Mouse (Mus musculus): ENCODE results near the gene Emcn. TPM values are rescaled to one million over a fixed set of nuclear protein-coding genes. Genes with fewer than 3 reads are reported as not detected.

Emcn gene
- polyA plus RNA-seq, 1 experiment from 2014 or later, result 2.8 TPM

DNA sequence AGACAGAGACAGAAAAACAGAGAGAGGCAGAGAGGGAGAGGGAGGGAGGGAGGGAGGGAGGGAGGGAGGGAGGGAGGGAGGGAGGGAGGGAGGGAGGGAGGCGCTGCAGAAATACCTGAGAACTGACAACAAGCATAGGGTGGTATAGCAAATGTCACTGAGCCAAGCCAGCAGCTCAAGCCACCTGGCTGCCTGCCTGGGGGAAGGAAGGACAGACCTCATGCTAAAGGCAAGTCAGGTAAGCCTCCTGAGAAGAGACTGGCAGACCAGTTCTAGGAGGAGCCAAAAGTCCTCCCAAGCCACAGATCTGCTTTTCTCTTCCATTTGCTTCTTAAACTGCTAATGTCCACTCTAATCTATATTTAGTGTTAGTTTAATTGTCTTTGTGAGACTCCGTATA lies 22.5 kb upstream of the Emcn start:
- no peak overlapping the region for H3K9ac ChIP-seq (ENCODE audit: low read depth, low read length)
- no peaks in the 10 kb centered on the region for H3K36me3 ChIP-seq (ENCODE audit: control insufficient read depth, insufficient read depth)
- no peak for ATAC-seq (ENCODE audit: low read depth)
- H3K4me1 ChIP-seq (ENCODE audit: control insufficient read depth, low read depth, low read length), result no peaks in the 10 kb centered on the region
- no peak overlapping the region for H3K4me2 ChIP-seq (ENCODE audit: low read depth, low read length)
- H3K27me3 ChIP-seq (ENCODE audit: control insufficient read depth, insufficient read depth, low read depth, low read length), result no peaks in the 10 kb centered on the region
- H3K4me3 ChIP-seq (ENCODE audit: low read depth, low read length), result no peak overlapping the region
- H3K27ac ChIP-seq (ENCODE audit: low read length), result no peak overlapping the region
- 58% methylated on average over 2 of the region's 2 CpGs for WGBS (ENCODE audit: insufficient replicate concordance)
- H3K9me3 ChIP-seq (replicated peaks; ENCODE audit: control insufficient read depth, low read length), result no peaks in the 10 kb centered on the region

DNA sequence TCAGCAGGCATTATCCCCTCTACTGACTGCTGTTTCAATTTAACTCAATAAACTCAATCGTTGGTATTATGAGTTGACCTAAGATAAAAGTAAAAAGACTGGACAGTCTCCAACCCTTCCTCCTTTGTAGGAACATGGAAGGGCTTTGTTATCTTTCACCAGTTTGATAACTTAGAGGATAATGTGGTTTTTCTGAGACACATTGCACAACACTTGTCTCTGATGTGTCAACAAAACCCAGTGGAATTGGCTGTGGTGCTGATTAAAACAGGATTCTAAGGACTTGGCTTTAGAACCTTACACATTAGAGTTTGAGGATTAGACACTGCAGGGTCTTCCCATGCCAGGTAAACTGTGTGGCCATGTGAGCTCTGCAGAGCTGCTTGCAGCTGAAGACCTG lies 20.9 kb upstream of the Emcn start:
- 30% methylated on average over 1 of the region's 1 CpGs for WGBS (ENCODE audit: insufficient replicate concordance)
- Histone ChIP-seq H3K4me3 (ENCODE audit: low read depth, low read length) (no peak overlapping the region), H3K36me3 (ENCODE audit: control insufficient read depth, insufficient read depth) (no peaks in the 10 kb centered on the region), H3K9me3 (replicated peaks; ENCODE audit: control insufficient read depth, low read length) (no peaks in the 10 kb centered on the region), H3K9ac (ENCODE audit: low read depth, low read length) (no peak overlapping the region), H3K27ac (ENCODE audit: low read length) (no peak overlapping the region), H3K4me2 (ENCODE audit: low read depth, low read length) (no peak overlapping the region), H3K27me3 (ENCODE audit: control insufficient read depth, insufficient read depth, low read depth, low read length) (no peaks in the 10 kb centered on the region), H3K4me1 (ENCODE audit: control insufficient read depth, low read depth, low read length) (no peaks in the 10 kb centered on the region)
- no peak for ATAC-seq (ENCODE audit: low read depth)

DNA sequence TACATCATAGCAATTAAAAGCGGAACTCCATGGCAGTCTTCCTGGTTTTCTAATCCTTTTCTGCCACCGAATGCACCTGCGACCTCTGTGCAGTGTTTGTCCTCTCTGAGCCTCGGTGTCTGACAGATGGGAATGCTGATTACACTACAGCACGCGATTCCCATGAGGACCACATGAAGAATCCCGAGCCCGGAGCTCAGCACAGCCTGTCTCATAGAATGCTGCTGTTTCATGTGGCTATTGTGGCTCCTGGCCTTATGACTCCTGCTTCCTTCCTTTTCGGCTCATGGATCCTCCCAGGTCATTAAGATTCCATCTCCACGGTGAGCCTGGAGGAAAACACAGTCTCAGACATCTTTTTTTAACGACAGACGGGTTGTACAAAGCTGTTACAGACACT lies 18.6 kb upstream of the Emcn start:
- ATAC-seq (ENCODE audit: low read depth), result no peak
- no peak overlapping the region for H3K4me2 ChIP-seq (ENCODE audit: low read depth, low read length)
- no peak overlapping the region for H3K9ac ChIP-seq (ENCODE audit: low read depth, low read length)
- no peaks in the 10 kb centered on the region for H3K27me3 ChIP-seq (ENCODE audit: control insufficient read depth, insufficient read depth, low read depth, low read length)
- H3K36me3 ChIP-seq (ENCODE audit: control insufficient read depth, insufficient read depth), result no peaks in the 10 kb centered on the region
- H3K4me1 ChIP-seq (ENCODE audit: control insufficient read depth, low read depth, low read length), result no peaks in the 10 kb centered on the region
- WGBS (ENCODE audit: insufficient replicate concordance), result 35% methylated on average over 12 of the region's 12 CpGs
- no peak overlapping the region for H3K4me3 ChIP-seq (ENCODE audit: low read depth, low read length)
- no peak overlapping the region for H3K27ac ChIP-seq (ENCODE audit: low read length)
- no peaks in the 10 kb centered on the region for H3K9me3 ChIP-seq (replicated peaks; ENCODE audit: control insufficient read depth, low read length)

DNA sequence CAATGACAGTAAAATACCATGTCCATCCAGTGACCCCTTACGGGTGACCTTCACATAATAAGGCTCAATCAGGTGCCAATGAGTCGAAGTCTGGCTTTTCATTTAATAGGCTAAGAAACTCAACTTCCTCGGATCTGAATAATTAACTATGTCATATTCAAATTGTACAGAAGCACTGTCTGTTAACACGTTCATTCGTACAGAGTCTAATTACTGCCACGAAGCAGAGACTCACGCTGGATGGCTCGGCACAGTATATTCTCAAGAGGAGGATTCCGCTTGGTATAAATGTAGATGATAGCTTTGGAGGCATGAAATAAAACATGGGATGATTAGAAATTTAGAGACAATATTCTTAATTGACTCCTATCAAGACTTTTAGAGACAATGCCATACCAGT lies 11.0 kb upstream of the Emcn start:
- Histone ChIP-seq H3K27ac (ENCODE audit: low read length) (no peak overlapping the region), H3K9ac (ENCODE audit: low read depth, low read length) (no peak overlapping the region), H3K36me3 (ENCODE audit: control insufficient read depth, insufficient read depth) (no peaks in the 10 kb centered on the region), H3K4me2 (ENCODE audit: low read depth, low read length) (no peak overlapping the region), H3K27me3 (ENCODE audit: control insufficient read depth, insufficient read depth, low read depth, low read length) (no peaks in the 10 kb centered on the region), H3K4me1 (ENCODE audit: control insufficient read depth, low read depth, low read length) (no peaks in the 10 kb centered on the region), H3K4me3 (ENCODE audit: low read depth, low read length) (no peak overlapping the region), H3K9me3 (replicated peaks; ENCODE audit: control insufficient read depth, low read length) (no peaks in the 10 kb centered on the region)
- 67% methylated on average over 9 of the region's 9 CpGs for WGBS (ENCODE audit: insufficient replicate concordance)
- no peak for ATAC-seq (ENCODE audit: low read depth)

DNA sequence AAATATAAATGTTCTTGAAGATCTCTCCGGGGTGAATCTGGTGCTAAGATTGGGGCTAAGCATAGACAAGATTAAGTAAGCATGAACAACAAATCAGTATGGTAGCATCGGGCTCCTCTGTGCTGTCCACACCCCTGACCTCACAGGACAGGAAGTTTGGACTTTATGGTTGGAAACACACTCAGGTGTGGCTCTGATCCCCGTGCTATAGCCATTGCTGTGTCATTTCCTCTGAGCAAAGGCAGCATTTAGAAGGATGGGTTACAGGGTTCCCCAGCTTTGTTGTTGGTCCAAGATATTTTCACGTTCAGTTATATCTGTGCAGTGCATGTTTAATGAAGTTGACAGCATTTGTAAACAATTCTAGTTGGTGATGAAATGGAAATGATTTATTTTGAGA lies 9.9 kb upstream of the Emcn start:
- no peak for ATAC-seq (ENCODE audit: low read depth)
- H3K27ac ChIP-seq (ENCODE audit: low read length), result no peak overlapping the region
- no peak overlapping the region for H3K9ac ChIP-seq (ENCODE audit: low read depth, low read length)
- no peaks in the 10 kb centered on the region for H3K4me1 ChIP-seq (ENCODE audit: control insufficient read depth, low read depth, low read length)
- no peak overlapping the region for H3K4me3 ChIP-seq (ENCODE audit: low read depth, low read length)
- H3K27me3 ChIP-seq (ENCODE audit: control insufficient read depth, insufficient read depth, low read depth, low read length), result no peaks in the 10 kb centered on the region
- H3K9me3 ChIP-seq (replicated peaks; ENCODE audit: control insufficient read depth, low read length), result no peaks in the 10 kb centered on the region
- H3K4me2 ChIP-seq (ENCODE audit: low read depth, low read length), result no peak overlapping the region
- no peaks in the 10 kb centered on the region for H3K36me3 ChIP-seq (ENCODE audit: control insufficient read depth, insufficient read depth)
- 38% methylated on average over 4 of the region's 4 CpGs for WGBS (ENCODE audit: insufficient replicate concordance)

DNA sequence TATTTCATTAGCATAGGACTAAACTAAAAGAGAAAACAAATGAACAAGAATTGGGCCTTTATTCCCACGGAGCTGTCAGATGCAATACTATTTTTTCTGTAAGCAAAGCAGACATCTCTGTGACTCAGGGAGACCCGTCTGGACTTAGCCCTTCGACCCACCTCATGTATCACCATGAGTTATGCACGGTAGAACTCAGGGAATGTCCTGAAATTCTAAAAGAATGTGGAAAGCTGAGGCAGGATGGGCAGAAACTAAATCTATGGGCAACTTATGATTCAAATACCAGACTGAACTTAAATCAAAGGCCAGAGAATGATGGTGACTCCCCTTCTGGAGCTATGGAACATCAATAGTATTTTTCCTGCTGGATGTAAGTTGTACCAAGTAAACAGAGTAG lies 8.3 kb upstream of the Emcn start:
- no peak overlapping the region for H3K27ac ChIP-seq (ENCODE audit: low read length)
- H3K4me3 ChIP-seq (ENCODE audit: low read depth, low read length), result no peak overlapping the region
- H3K36me3 ChIP-seq (ENCODE audit: control insufficient read depth, insufficient read depth), result no peaks in the 10 kb centered on the region
- no peak for ATAC-seq (ENCODE audit: low read depth)
- H3K4me1 ChIP-seq (ENCODE audit: control insufficient read depth, low read depth, low read length), result no peaks in the 10 kb centered on the region
- H3K27me3 ChIP-seq (ENCODE audit: control insufficient read depth, insufficient read depth, low read depth, low read length), result no peaks in the 10 kb centered on the region
- WGBS (ENCODE audit: insufficient replicate concordance), result 42% methylated on average over 4 of the region's 4 CpGs
- H3K4me2 ChIP-seq (ENCODE audit: low read depth, low read length), result no peak overlapping the region
- H3K9me3 ChIP-seq (replicated peaks; ENCODE audit: control insufficient read depth, low read length), result no peaks in the 10 kb centered on the region
- H3K9ac ChIP-seq (ENCODE audit: low read depth, low read length), result no peak overlapping the region

DNA sequence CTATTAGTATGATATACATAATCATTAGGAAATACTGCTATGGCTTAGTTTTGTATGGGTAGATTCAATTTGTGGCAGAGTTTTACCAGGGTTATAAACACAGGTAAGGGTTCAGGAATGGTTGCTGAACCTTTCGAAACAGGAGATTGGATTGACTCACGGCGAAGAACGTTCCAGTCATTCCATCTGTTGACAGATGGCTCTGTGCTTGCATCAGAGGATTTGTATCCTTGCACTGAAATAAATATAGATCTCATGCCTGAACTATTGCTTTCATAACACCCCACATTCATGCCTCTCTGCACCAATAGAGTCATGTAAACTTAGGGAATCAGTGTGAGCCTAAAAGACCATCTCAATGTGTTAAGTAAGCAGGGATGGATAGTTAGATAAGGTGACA lies 4.9 kb upstream of the Emcn start:
- Histone ChIP-seq H3K27me3 (ENCODE audit: control insufficient read depth, insufficient read depth, low read depth, low read length) (no peaks in the 10 kb centered on the region), H3K4me3 (ENCODE audit: low read depth, low read length) (no peak overlapping the region), H3K36me3 (ENCODE audit: control insufficient read depth, insufficient read depth) (no peaks in the 10 kb centered on the region), H3K27ac (ENCODE audit: low read length) (no peak overlapping the region), H3K4me2 (ENCODE audit: low read depth, low read length) (no peak overlapping the region), H3K4me1 (ENCODE audit: control insufficient read depth, low read depth, low read length) (no peaks in the 10 kb centered on the region), H3K9ac (ENCODE audit: low read depth, low read length) (no peak overlapping the region), H3K9me3 (replicated peaks; ENCODE audit: control insufficient read depth, low read length) (no peaks in the 10 kb centered on the region)
- WGBS (ENCODE audit: insufficient replicate concordance), result 81% methylated on average over 4 of the region's 4 CpGs
- ATAC-seq (ENCODE audit: low read depth), result no peak

DNA sequence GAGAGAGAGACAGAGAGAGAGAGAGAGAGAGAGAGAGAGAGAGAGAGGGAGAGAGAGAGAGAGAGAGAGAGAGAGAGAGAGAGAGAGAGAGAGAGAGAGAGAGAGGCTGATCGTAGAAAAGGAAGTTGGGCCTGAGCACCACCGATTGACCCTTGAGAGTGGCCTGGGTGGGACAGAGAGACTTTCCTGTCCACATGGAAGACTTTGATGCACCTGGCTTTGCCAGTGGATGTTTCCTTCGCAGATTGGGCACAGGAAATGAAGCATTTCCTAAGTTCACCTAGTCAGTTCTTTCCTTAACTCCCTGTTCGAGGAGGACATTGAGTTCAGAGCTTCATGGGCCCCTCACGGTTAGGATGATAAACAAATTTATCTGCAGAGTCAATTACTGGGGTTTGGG lies 2.6 kb downstream of the Emcn start:
- H3K27me3 ChIP-seq (ENCODE audit: control insufficient read depth, insufficient read depth, low read depth, low read length), result no peaks in the 10 kb centered on the region
- H3K4me3 ChIP-seq (ENCODE audit: low read depth, low read length), result no peak overlapping the region
- no peaks in the 10 kb centered on the region for H3K9me3 ChIP-seq (replicated peaks; ENCODE audit: control insufficient read depth, low read length)
- H3K27ac ChIP-seq (ENCODE audit: low read length), result no peak overlapping the region
- H3K4me1 ChIP-seq (ENCODE audit: control insufficient read depth, low read depth, low read length), result no peaks in the 10 kb centered on the region
- no peak for ATAC-seq (ENCODE audit: low read depth)
- 23% methylated on average over 5 of the region's 5 CpGs for WGBS (ENCODE audit: insufficient replicate concordance)
- no peak overlapping the region for H3K9ac ChIP-seq (ENCODE audit: low read depth, low read length)
- no peak overlapping the region for H3K4me2 ChIP-seq (ENCODE audit: low read depth, low read length)
- H3K36me3 ChIP-seq (ENCODE audit: control insufficient read depth, insufficient read depth), result no peaks in the 10 kb centered on the region

DNA sequence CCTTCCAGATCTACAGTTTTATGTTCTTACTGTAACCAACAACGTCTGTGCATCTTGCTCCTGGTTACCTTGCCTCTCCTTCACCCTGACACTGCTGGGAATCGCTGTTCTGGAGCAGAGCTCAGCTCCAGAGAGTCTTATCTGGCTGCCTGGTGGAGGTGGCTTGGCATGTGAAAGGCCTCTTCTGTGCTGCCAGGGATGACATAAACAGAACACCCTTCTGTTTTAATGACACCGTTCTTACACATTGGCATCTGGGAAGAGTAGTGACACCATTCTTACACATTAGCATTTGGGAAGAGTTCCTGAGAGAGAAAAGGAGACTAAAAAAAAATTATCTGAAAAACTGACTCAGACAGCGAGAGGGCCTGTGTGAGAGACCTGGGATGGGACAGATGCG lies 11.0 kb downstream of the Emcn start:
- H3K4me3 ChIP-seq (ENCODE audit: low read depth, low read length), result no peak overlapping the region
- H3K9me3 ChIP-seq (replicated peaks; ENCODE audit: control insufficient read depth, low read length), result no peaks in the 10 kb centered on the region
- H3K27me3 ChIP-seq (ENCODE audit: control insufficient read depth, insufficient read depth, low read depth, low read length), result no peaks in the 10 kb centered on the region
- H3K27ac ChIP-seq (ENCODE audit: low read length), result no peak overlapping the region
- 45% methylated on average over 5 of the region's 5 CpGs for WGBS (ENCODE audit: insufficient replicate concordance)
- H3K9ac ChIP-seq (ENCODE audit: low read depth, low read length), result no peak overlapping the region
- no peak overlapping the region for H3K4me2 ChIP-seq (ENCODE audit: low read depth, low read length)
- H3K4me1 ChIP-seq (ENCODE audit: control insufficient read depth, low read depth, low read length), result no peaks in the 10 kb centered on the region
- ATAC-seq (ENCODE audit: low read depth), result no peak
- no peaks in the 10 kb centered on the region for H3K36me3 ChIP-seq (ENCODE audit: control insufficient read depth, insufficient read depth)

DNA sequence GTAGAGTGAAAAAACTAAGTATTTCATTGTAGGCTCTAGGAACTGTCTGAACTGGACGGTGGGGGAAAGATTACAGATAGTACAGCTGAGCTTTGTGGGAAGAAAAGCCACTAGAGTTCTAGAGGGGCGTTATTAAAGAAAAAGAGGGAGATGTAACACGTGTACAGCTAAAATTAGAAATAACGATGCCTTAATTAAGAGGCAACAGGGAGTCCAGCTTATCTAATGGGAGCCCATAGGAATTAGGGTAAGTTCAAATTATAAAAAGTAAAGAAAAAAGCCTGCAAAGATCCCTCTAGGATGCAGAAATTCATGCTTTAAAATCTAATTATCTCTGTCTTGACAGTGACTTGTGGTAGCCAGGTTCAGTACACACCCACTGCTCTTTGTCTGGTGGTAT lies 15.8 kb downstream of the Emcn start:
- Histone ChIP-seq H3K4me3 (ENCODE audit: low read depth, low read length) (no peak overlapping the region), H3K4me2 (ENCODE audit: low read depth, low read length) (no peak overlapping the region), H3K27ac (ENCODE audit: low read length) (no peak overlapping the region), H3K4me1 (ENCODE audit: control insufficient read depth, low read depth, low read length) (no peaks in the 10 kb centered on the region), H3K9me3 (replicated peaks; ENCODE audit: control insufficient read depth, low read length) (no peaks in the 10 kb centered on the region), H3K9ac (ENCODE audit: low read depth, low read length) (no peak overlapping the region), H3K36me3 (ENCODE audit: control insufficient read depth, insufficient read depth) (no peaks in the 10 kb centered on the region), H3K27me3 (ENCODE audit: control insufficient read depth, insufficient read depth, low read depth, low read length) (no peaks in the 10 kb centered on the region)
- WGBS (ENCODE audit: insufficient replicate concordance), result 63% methylated on average over 4 of the region's 4 CpGs
- ATAC-seq (ENCODE audit: low read depth), result no peak

Measured in liver, embryonic 16.5 days (tissue).